Mouse (Mus musculus) kidney, postnatal 14 days (tissue): ENCODE data around the gene Zfp574.
"Not testable (repeated sequence)": the region's sequence is repeated elsewhere in the genome, so short reads cannot be mapped to it uniquely, and the experiment has no call there.

Experiments
- DNase-seq: peaks from one replicate; pipeline ENCODE4 v3.0.0; 2022; ENCODE audit warnings: mixed read lengths

Zfp574 gene

GRCm38 (mm10) chr7:25071979-25072715, at the start of gene Zfp574, which contains the start of gene Grik5:
Zfp574 (plus strand) TSS chr7:25072567.
Grik5 (minus strand) TSS chr7:25072346.
- DNase-seq = peak; percentile 32

GRCm38 (mm10) chr7:25025855-25026439, 46.4 kb upstream of the Zfp574 start:
- DNase-seq = no peak

- DNase-seq = no peak
Measured at GRCm38 (mm10) chr7:25026452-25026851, 45.9 kb upstream of the Zfp574 start.

GRCm38 (mm10) chr7:25030032-25030753, 42.2 kb upstream of the Zfp574 start:
- peak; percentile 64 for DNase-seq

- no peak for DNase-seq
Measured at GRCm38 (mm10) chr7:25031528-25031927, 40.8 kb upstream of the Zfp574 start.

GRCm38 (mm10) chr7:25034796-25035195, 37.6 kb upstream of the Zfp574 start:
- DNase-seq = no peak

- DNase-seq = peak; percentile 60
Measured at GRCm38 (mm10) chr7:25035916-25036315, 36.5 kb upstream of the Zfp574 start.

- no peak for DNase-seq
Measured at GRCm38 (mm10) chr7:25041921-25042320, 30.4 kb upstream of the Zfp574 start.

- DNase-seq = not testable (repeated sequence)
Measured at GRCm38 (mm10) chr7:25044599-25044998, 27.8 kb upstream of the Zfp574 start.

GRCm38 (mm10) chr7:25047363-25047762, 25.0 kb upstream of the Zfp574 start:
- DNase-seq = no peak

- no peak for DNase-seq
Measured at GRCm38 (mm10) chr7:25049295-25049930, 23.0 kb upstream of the Zfp574 start.

- DNase-seq = no peak
Measured at GRCm38 (mm10) chr7:25052587-25052986, 19.8 kb upstream of the Zfp574 start.

- DNase-seq = no peak
Measured at GRCm38 (mm10) chr7:25056951-25057350, 15.4 kb upstream of the Zfp574 start.

GRCm38 (mm10) chr7:25057888-25058287, 14.5 kb upstream of the Zfp574 start:
- no peak for DNase-seq

- DNase-seq = no peak
Measured at GRCm38 (mm10) chr7:25058394-25058793, 14.0 kb upstream of the Zfp574 start.

- DNase-seq = no peak
Measured at GRCm38 (mm10) chr7:25058836-25059235, 13.5 kb upstream of the Zfp574 start.

- DNase-seq = no peak
Measured at GRCm38 (mm10) chr7:25063346-25063745, 9.0 kb upstream of the Zfp574 start.

GRCm38 (mm10) chr7:25063900-25064299, 8.5 kb upstream of the Zfp574 start:
- no peak for DNase-seq

- no peak for DNase-seq
Measured at GRCm38 (mm10) chr7:25067338-25067737, 5.0 kb upstream of the Zfp574 start.

GRCm38 (mm10) chr7:25067909-25068656, 4.3 kb upstream of the Zfp574 start:
- DNase-seq = no peak

GRCm38 (mm10) chr7:25068724-25069123, 3.6 kb upstream of the Zfp574 start:
- DNase-seq = no peak

GRCm38 (mm10) chr7:25072716-25073390, 486 bp downstream of the Zfp574 start:
- peak; percentile 56 for DNase-seq
